Mouse (Mus musculus) layer of hippocampus, postnatal 36 days (tissue): ENCODE results near the gene Snx14. TPM values are rescaled to one million over a fixed set of nuclear protein-coding genes. Genes with fewer than 3 reads are reported as not detected.

Experiments used
- DNase-seq, 2 experiments: peaks; one replicate each; pipeline ENCODE4 v3.0.0; 2022
- total RNA-seq, 2 experiments: library from RNA; stranded (reverse); gene quantifications; 2 replicates each; pipeline ENCODE4 v1.2.3; 2021

Snx14 gene
- total RNA-seq, 2 experiments from 2014 or later: 49.9 to 52.9 TPM

GRCm38 (mm10) chr9:88342701-88343100 lies 96.1 kb downstream of the Snx14 start:
- DNase-seq: peak in 1 of 2 experiments; percentile 16

- DNase-seq: no peak
Observed at GRCm38 (mm10) chr9:88342241-88342640, 96.5 kb downstream of the Snx14 start.

- no peak for DNase-seq
Observed at GRCm38 (mm10) chr9:88340819-88341218, 97.9 kb downstream of the Snx14 start.

- DNase-seq: no peak
Observed at GRCm38 (mm10) chr9:88335839-88336238, 102.9 kb downstream of the Snx14 start.

- no peak for DNase-seq
Observed at GRCm38 (mm10) chr9:88332447-88332846, 106.3 kb downstream of the Snx14 start.

GRCm38 (mm10) chr9:88330316-88330715 lies 108.4 kb downstream of the Snx14 start:
- DNase-seq: no peak

GRCm38 (mm10) chr9:88329166-88329748 lies 109.5 kb downstream of the Snx14 start:
- DNase-seq: no peak

GRCm38 (mm10) chr9:88328666-88329065 lies 110.1 kb downstream of the Snx14 start:
- DNase-seq: no peak

- DNase-seq: peak; percentile 62 to 64
Observed at GRCm38 (mm10) chr9:88326930-88327901, 111.5 kb downstream of the Snx14 start, which contains the start of gene Nt5e. TSS of gene Nt5e (plus strand) at chr9:88327197.

Other genes starting within 250 kb of the Snx14 start
- 1 to 10 TPM; 2.7 to 3.4 TPM for gene Nt5e, start 111.8 kb downstream of the Snx14 start, total RNA-seq
- gene Gm20537, start 17.7 kb upstream of the Snx14 start, total RNA-seq: not detected
- 10 to 100 TPM; 69.5 to 70.8 TPM for gene Syncrip, start 43.6 kb upstream of the Snx14 start, total RNA-seq
- gene Zfp949, start 109.1 kb upstream of the Snx14 start, total RNA-seq: 10 to 100 TPM; 22.4 to 24.7 TPM
- gene Trim43a, start 141.9 kb upstream of the Snx14 start, total RNA-seq: 1 to 10 TPM; 1.4 to 1.5 TPM